Mouse (Mus musculus): ENCODE measurements around the gene Plpp1. TPM values are rescaled to one million over a fixed set of nuclear protein-coding genes. Genes with fewer than 3 reads are reported as not detected.

The Plpp1 gene
- polyA plus RNA-seq, 1 experiment from 2014 or later, result 81.5 TPM

DNA sequence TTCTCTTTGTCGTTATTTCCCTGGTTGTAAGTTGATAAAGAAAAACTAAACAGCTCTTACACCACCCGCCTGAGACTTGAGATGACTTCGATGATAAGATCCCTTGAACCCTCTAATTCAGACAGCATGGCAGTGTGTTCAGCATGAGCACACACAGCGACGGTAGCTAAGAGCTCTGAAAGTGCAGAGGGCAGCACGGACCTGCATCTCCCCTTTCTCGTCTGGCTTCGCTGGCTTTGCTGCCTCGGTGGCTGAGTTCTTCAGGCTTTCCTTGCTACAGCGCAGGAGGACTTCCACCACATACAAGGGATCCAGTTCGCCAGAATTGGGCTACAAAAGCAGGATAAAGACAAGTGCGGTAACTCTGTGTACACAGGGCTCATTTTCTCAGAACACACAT is 86.6 kb downstream of the Plpp1 start:
- 93% methylated on average over 12 of the region's 12 CpGs for WGBS
- no peaks in the 10 kb centered on the region for H3K9me3 ChIP-seq (ENCODE audit: control insufficient read depth, low read length)

DNA sequence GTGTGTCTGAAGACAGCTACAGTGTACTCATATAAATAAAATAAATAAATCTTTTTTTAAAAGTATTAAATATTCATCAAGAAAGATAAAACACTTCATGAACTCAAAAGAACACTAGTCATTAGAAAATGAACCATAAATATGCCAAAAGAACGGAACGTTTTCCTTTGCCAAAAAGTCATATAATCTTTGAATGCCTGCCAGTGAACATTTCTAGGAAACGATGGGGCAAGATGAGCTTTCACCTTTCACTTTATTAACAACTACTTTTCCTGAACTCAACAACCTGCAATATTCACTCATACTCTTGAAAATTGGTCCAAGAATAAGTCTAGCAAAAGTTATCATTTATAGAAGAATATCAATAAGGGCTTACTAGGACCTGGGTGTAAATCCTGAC is 101.6 kb downstream of the Plpp1 start:
- H3K27ac ChIP-seq (ENCODE audit: low read length), result no peak overlapping the region
- no peaks in the 10 kb centered on the region for H3K4me1 ChIP-seq (replicated peaks; ENCODE audit: control insufficient read depth, insufficient read depth, low read length)
- no peaks in the 10 kb centered on the region for H3K27me3 ChIP-seq (ENCODE audit: control insufficient read depth, insufficient read depth, low read depth, low read length)
- no peak overlapping the region for H3K4me3 ChIP-seq (ENCODE audit: low read length)
- no peak overlapping the region for H3K9ac ChIP-seq (ENCODE audit: low read length)
- H3K4me2 ChIP-seq (ENCODE audit: low read depth, low read length), result no peak overlapping the region
- 69% methylated on average over 3 of the region's 3 CpGs for WGBS
- H3K36me3 ChIP-seq (ENCODE audit: control insufficient read depth, insufficient read depth, low read length), result peaks cover 30% of the 10 kb centered on the region
- H3K9me3 ChIP-seq (ENCODE audit: control insufficient read depth, low read length), result no peaks in the 10 kb centered on the region
- no peak for ATAC-seq (ENCODE audit: low read depth)

More for the DNA sequence above, 86.6 kb downstream of the Plpp1 start:
- no peak for ATAC-seq (ENCODE audit: low read depth)
- Histone ChIP-seq H3K27ac (ENCODE audit: low read length) (no peak overlapping the region), H3K36me3 (ENCODE audit: control insufficient read depth, insufficient read depth, low read length) (peaks cover 36% of the 10 kb centered on the region), H3K9ac (ENCODE audit: low read length) (no peak overlapping the region), H3K4me2 (ENCODE audit: low read depth, low read length) (no peak overlapping the region), H3K4me1 (replicated peaks; ENCODE audit: control insufficient read depth, insufficient read depth, low read length) (no peaks in the 10 kb centered on the region), H3K27me3 (ENCODE audit: control insufficient read depth, insufficient read depth, low read depth, low read length) (no peaks in the 10 kb centered on the region), H3K4me3 (ENCODE audit: low read length) (no peak overlapping the region)

DNA sequence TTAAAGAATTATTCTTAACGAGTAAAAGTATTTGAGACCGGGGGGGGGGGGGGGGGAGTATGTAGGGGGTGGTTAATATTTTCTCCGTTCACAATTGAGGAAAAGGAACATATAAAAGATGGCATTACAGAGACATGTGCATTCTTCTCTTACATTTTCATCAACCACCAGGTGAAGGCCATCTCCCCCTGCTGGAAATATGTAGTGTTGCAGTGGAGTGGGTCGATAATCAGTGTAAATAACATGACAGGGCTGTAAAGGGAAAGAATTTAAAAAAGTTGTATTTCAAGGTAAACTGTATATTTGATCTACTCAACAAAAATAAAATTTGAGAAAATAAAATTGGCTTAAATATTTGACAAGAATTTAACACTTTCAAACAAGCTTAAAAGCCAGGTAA is 109.1 kb downstream of the Plpp1 start:
- Histone ChIP-seq H3K9me3 (ENCODE audit: control insufficient read depth, low read length) (no peaks in the 10 kb centered on the region), H3K27ac (ENCODE audit: low read length) (no peak overlapping the region), H3K36me3 (ENCODE audit: control insufficient read depth, insufficient read depth, low read length) (peaks cover 23% of the 10 kb centered on the region), H3K9ac (ENCODE audit: low read length) (no peak overlapping the region), H3K4me2 (ENCODE audit: low read depth, low read length) (no peak overlapping the region), H3K27me3 (ENCODE audit: control insufficient read depth, insufficient read depth, low read depth, low read length) (no peaks in the 10 kb centered on the region), H3K4me1 (replicated peaks; ENCODE audit: control insufficient read depth, insufficient read depth, low read length) (no peaks in the 10 kb centered on the region), H3K4me3 (ENCODE audit: low read length) (no peak overlapping the region)
- WGBS, result 56% methylated on average over 4 of the region's 4 CpGs
- no peak for ATAC-seq (ENCODE audit: low read depth)

- Histone ChIP-seq H3K36me3 (ENCODE audit: control insufficient read depth, insufficient read depth, low read length) (peaks cover 20% of the 10 kb centered on the region), H3K27me3 (ENCODE audit: control insufficient read depth, insufficient read depth, low read depth, low read length) (no peaks in the 10 kb centered on the region), H3K4me2 (ENCODE audit: low read depth, low read length) (no peak overlapping the region), H3K9me3 (ENCODE audit: control insufficient read depth, low read length) (no peaks in the 10 kb centered on the region), H3K27ac (ENCODE audit: low read length) (no peak overlapping the region), H3K4me1 (replicated peaks; ENCODE audit: control insufficient read depth, insufficient read depth, low read length) (no peaks in the 10 kb centered on the region), H3K4me3 (ENCODE audit: low read length) (no peak overlapping the region), H3K9ac (ENCODE audit: low read length) (no peak overlapping the region)
- ATAC-seq (ENCODE audit: low read depth), result no peak
- WGBS, result 80% methylated on average over 4 of the region's 4 CpGs
Observed at GRCm38 (mm10) chr13:112910434-112910833, 109.8 kb downstream of the Plpp1 start.

Other genes starting within 250 kb of the Plpp1 start
- not detected in 2 replicates for gene Il31ra, start 206.4 kb upstream of the Plpp1 start, polyA plus RNA-seq (2015; fragmentation: Nextera tagmentation; extraction: Ambion mirVana)
- gene Ddx4, start 148.3 kb upstream of the Plpp1 start, polyA plus RNA-seq (2015; fragmentation: Nextera tagmentation; extraction: Ambion mirVana), result 0.18 and 0.21 TPM in 2 replicates
- gene Slc38a9, start 140.0 kb upstream of the Plpp1 start, polyA plus RNA-seq (2015; fragmentation: Nextera tagmentation; extraction: Ambion mirVana), result 15.7 and 16.4 TPM in 2 replicates
- 63.7 and 67.0 TPM in 2 replicates for gene Mtrex, start 126.6 kb downstream of the Plpp1 start, polyA plus RNA-seq (2015; fragmentation: Nextera tagmentation; extraction: Ambion mirVana)
- gene Dhx29, start 126.7 kb downstream of the Plpp1 start, polyA plus RNA-seq (2015; fragmentation: Nextera tagmentation; extraction: Ambion mirVana), result 14.3 and 17.8 TPM in 2 replicates
- gene Ccno, start 187.0 kb downstream of the Plpp1 start, polyA plus RNA-seq (2015; fragmentation: Nextera tagmentation; extraction: Ambion mirVana), result 15.3 and 16.7 TPM in 2 replicates
- gene Mcidas, start 193.1 kb downstream of the Plpp1 start, polyA plus RNA-seq (2015; fragmentation: Nextera tagmentation; extraction: Ambion mirVana), result 9.3 and 9.9 TPM in 2 replicates
- 4.6 and 5.4 TPM in 2 replicates for gene Cdc20b, start 234.3 kb downstream of the Plpp1 start, polyA plus RNA-seq (2015; fragmentation: Nextera tagmentation; extraction: Ambion mirVana)
- gene Gpx8, start 245.6 kb downstream of the Plpp1 start, polyA plus RNA-seq (2015; fragmentation: Nextera tagmentation; extraction: Ambion mirVana), result 169 and 172 TPM in 2 replicates